Comparison of ENCODE assay signal across 14 mouse cellular contexts in the genomic region with DNA sequence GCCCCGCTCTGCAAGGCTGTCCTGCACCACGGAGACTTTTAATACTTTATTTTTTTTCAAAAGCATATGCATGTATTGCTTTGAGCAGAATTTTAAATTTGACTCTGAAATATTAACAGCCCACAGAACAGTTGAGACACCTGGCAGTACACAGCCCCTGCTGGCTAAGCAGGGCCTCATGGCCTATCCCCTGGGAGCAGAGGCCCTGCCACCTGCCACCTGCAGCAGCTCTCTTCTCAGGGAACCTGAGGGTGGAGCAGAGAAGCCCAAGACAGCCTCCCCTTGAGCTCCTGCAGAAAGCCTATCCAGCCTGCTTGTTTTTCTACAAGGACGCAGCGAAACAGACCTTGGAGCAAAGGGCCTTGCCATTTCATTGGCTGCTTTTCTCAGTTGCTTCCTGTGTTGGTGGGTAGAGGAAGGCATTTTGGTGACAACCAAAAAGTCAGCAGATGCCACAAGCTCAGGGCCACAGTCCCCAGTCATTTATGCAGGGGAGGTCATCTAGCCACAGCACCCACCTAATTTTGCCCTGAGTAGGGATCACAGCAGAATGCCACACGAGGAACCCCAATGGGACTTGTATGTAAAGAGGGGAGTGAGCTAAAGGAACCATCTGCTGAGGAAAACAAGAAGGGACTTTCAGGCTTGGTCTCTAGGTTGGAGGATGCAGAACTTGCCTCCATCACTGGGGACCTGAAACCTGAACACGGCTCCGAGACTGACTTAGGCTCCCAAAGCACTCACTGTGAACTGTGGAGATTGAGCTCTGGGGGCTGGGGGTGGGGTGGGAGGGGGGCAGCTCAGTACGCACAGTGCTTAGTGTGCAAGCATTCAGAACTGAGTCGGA. TPM values are rescaled to one million over a fixed set of nuclear protein-coding genes. Genes with fewer than 3 reads are reported as not detected.
A peak's percentile ranks its signal among the peaks of the same experiment; 100 is the strongest.
DNase-seq lines count a peak whose midpoint lies in the region; ATAC-seq lines count a peak whose summit lies in the region.
"Had no signal": no experiment of that assay in that cellular context is flagged by ENCODE, and none has a peak within 500 bp of the region (broad histone marks: within the 10 kb centered on the region; RNA-seq: fewer than 3 reads in every experiment).

No protein-coding gene starts in this region.

- H3K4me3 ChIP-seq in embryonic facial prominence, embryonic 13.5 days: no peak overlapping the region
- no peak overlapping the region for H3K4me3 ChIP-seq in embryonic facial prominence, embryonic 10.5 days
- H3K4me3 ChIP-seq: embryonic facial prominence, embryonic 12.5 days; heart, embryonic 15.5 days; neural tube, embryonic 15.5 days; stomach, embryonic 15.5 days had no signal

- whole genome bisulfite sequencing in embryonic facial prominence, embryonic 13.5 days: 73% methylated on average over 9 of the region's 9 CpGs
- WGBS in embryonic facial prominence, embryonic 10.5 days: 89% methylated on average over 9 of the region's 9 CpGs

- no peak overlapping the region for H3K9ac ChIP-seq in embryonic facial prominence, embryonic 13.5 days
- H3K9ac ChIP-seq: embryonic facial prominence, embryonic 12.5 days; heart, embryonic 15.5 days; neural tube, embryonic 15.5 days; stomach, embryonic 15.5 days had no signal

- H3K27ac ChIP-seq in embryonic facial prominence, embryonic 13.5 days: no peak overlapping the region
- no peak overlapping the region for H3K27ac ChIP-seq in embryonic facial prominence, embryonic 10.5 days (replicated peaks)
- H3K27ac ChIP-seq: embryonic facial prominence, embryonic 12.5 days; heart, embryonic 15.5 days; neural tube, embryonic 15.5 days; stomach, embryonic 15.5 days had no signal

- no peaks in the 10 kb centered on the region for H3K27me3 ChIP-seq in embryonic facial prominence, embryonic 13.5 days
- peaks cover 6% of the 10 kb centered on the region for H3K27me3 ChIP-seq in embryonic facial prominence, embryonic 10.5 days (replicated peaks; ENCODE audit: low read depth, poor library complexity, severe bottlenecking)
- H3K27me3 ChIP-seq: embryonic facial prominence, embryonic 12.5 days; heart, embryonic 15.5 days; neural tube, embryonic 15.5 days; stomach, embryonic 15.5 days had no signal

- no peaks in the 10 kb centered on the region for H3K36me3 ChIP-seq in embryonic facial prominence, embryonic 13.5 days
- no peaks in the 10 kb centered on the region for H3K36me3 ChIP-seq in embryonic facial prominence, embryonic 10.5 days (replicated peaks)
- H3K36me3 ChIP-seq: embryonic facial prominence, embryonic 12.5 days; heart, embryonic 15.5 days; neural tube, embryonic 15.5 days; stomach, embryonic 15.5 days had no signal

- H3K4me1 ChIP-seq in embryonic facial prominence, embryonic 13.5 days: peaks cover 17% of the 10 kb centered on the region
- H3K4me1 ChIP-seq in embryonic facial prominence, embryonic 10.5 days: peaks cover 18% of the 10 kb centered on the region
- H3K4me1 ChIP-seq: stomach, embryonic 15.5 days had no signal

- no peak for DNase-seq in embryonic facial prominence, embryonic 10.5 days (ENCODE audit: low spot score)
- DNase-seq in 416B (ENCODE audit: low read depth) (peak; percentile 68), MN1 (ENCODE audit: low spot score) (no peak)
- DNase-seq in adrenal gland, adult 8-10 months: peak; percentile 67
- no peak for DNase-seq in gastrocnemius, postnatal 25 days
- DNase-seq in retina, postnatal 1 day: no peak
- DNase-seq: kidney, postnatal 14 days had no signal

- H3K4me2 ChIP-seq in embryonic facial prominence, embryonic 13.5 days: no peak overlapping the region
- H3K4me2 ChIP-seq: embryonic facial prominence, embryonic 12.5 days; heart, embryonic 15.5 days; liver, embryonic 11.5 days; neural tube, embryonic 15.5 days; stomach, embryonic 15.5 days had no signal

- ATAC-seq in embryonic facial prominence, embryonic 13.5 days (ENCODE audit: insufficient number of reproducible peaks, insufficient read depth, low FRiP score, low TSS enrichment, low read depth): 0 out of 2 replicates have a peak, but pooled peaks have one; percentile 67
- ATAC-seq in megakaryocyte progenitor cell, adult 5-6 weeks (replicated peaks; ENCODE audit: poor library complexity): peak; percentile 24; the same call in 1 of the 2 replicates

- no peaks in the 10 kb centered on the region for H3K9me3 ChIP-seq in embryonic facial prominence, embryonic 13.5 days
- no peaks in the 10 kb centered on the region for H3K9me3 ChIP-seq in embryonic facial prominence, embryonic 10.5 days
- H3K9me3 ChIP-seq: embryonic facial prominence, embryonic 12.5 days; heart, embryonic 15.5 days; neural tube, embryonic 15.5 days; stomach, embryonic 15.5 days had no signal

RNA-seq across cellular contexts. Expression of gene Cyfip2, which starts 7.6 kb away (rescaled TPM):
- polyA plus RNA-seq in embryonic facial prominence, embryonic 13.5 days (2015; fragmentation: Nextera tagmentation; extraction: Ambion mirVana): 8.9 and 10.4 TPM in 2 replicates
- polyA plus RNA-seq in embryonic facial prominence, embryonic 10.5 days (2016; fragmentation: Nextera tagmentation; extraction: Ambion mirVana): 17.4 and 18.3 TPM in 2 replicates
- total RNA-seq in adrenal gland, adult 8-10 months (2022): 100 to 1,000 TPM; 118 to 135 (median 125) TPM
- total RNA-seq in megakaryocyte progenitor cell, adult 5-6 weeks (2015): 121 and 122 TPM in 2 replicates
- 48.6 and 53.3 TPM in 2 replicates for total RNA-seq in megakaryocyte progenitor cell, adult 5-6 weeks (2017)
- total RNA-seq in gastrocnemius, postnatal 25 days (2021): under 1 TPM; 0.54 to 0.90 TPM

Comparison
In these comparisons a context has a peak if more than half of its experiments do, and no peak if none do; other contexts are left out.
1. DNase-seq: peak in 416B (single experiment) and adrenal gland, adult 8-10 months (single experiment); none in embryonic facial prominence, embryonic 10.5 days (single experiment), gastrocnemius, postnatal 25 days (single experiment), MN1 (single experiment) and retina, postnatal 1 day (single experiment).
2. RNA of gene Cyfip2, which starts 7.6 kb away (total RNA-seq): 118 to 135 TPM in adrenal gland, adult 8-10 months and 48.6 to 122 TPM in megakaryocyte progenitor cell, adult 5-6 weeks; 0.54 to 0.90 TPM in gastrocnemius, postnatal 25 days; every median in the first group is over 10 times any median in the second.